Mouse (Mus musculus) bone marrow, adult 2 months (tissue): ENCODE measurements around the gene Rab3a.

Experiments
- CTCF ChIP-seq: fragments of 200-500 bp; IDR thresholded peaks from 2 replicates; pipeline ENCODE4 v1.5.1; 2011; ENCODE audit warnings: low read length, control low read depth; ENCODE audit not compliant: control insufficient read depth, insufficient read depth
- POLR2A ChIP-seq: fragments of 200-500 bp; IDR thresholded peaks from 2 replicates; pipeline ENCODE4 v1.6.1; 2011; ENCODE audit warnings: low read depth, mild to moderate bottlenecking, control low read depth, low read length, borderline replicate concordance; ENCODE audit not compliant: control insufficient read depth

DNA sequence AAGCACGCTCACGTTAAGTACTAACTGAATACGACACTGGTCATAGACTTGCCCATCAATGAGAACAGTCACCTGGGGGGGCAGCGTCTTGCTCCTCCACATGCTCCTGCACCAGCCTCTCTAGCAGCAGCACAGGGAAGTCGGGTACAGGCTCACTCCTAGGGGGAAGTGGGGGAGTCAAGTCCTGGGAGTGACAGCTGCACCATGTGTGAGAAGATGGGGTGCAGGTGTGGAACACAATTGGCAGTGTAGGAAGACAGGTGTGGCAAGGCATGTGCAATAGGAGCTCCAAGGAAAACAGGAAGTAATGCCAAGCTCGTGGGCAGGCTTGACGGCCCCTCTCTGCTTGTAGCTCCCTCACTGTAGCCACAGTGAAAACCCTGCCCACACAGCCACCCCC is 16.7 kb downstream of the Rab3a start:
- TF ChIP-seq CTCF = no peak
- TF ChIP-seq POLR2A = no peak
